Mouse (Mus musculus): ENCODE measurements around the gene Efna5. TPM values are rescaled to one million over a fixed set of nuclear protein-coding genes. Genes with fewer than 3 reads are reported as not detected.

The Efna5 gene
- polyA plus RNA-seq, 1 experiment from 2014 or later = 81.4 TPM

DNA sequence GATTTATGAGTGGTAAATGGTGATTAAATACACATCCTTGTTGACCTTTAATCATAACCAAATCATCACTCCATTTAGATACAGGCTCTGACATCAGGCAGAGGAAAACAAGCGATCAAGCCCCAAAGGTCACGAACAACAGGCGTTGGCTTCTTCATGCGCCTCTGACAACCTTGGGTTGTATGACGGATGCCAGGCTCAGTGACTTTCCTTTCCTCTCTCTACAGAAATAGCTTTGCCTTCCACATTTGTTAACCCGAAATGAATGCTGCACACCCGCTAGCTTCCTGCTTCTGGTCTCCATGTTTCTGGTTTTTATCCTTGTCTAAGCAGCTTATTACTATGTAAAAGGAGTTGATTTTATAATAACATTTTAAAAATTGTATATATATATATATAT lies 244.2 kb downstream of the Efna5 start:
- Histone ChIP-seq H3K36me3 (no peaks in the 10 kb centered on the region), H3K9ac (replicated peaks) (no peak overlapping the region), H3K27me3 (no peaks in the 10 kb centered on the region), H3K4me1 (replicated peaks) (no peaks in the 10 kb centered on the region), H3K9me3 (no peaks in the 10 kb centered on the region), H3K4me2 (replicated peaks) (no peak overlapping the region), H3K27ac (no peak overlapping the region), H3K4me3 (replicated peaks) (no peak overlapping the region)
- no peak for ATAC-seq
- WGBS = 95% methylated on average over 7 of the region's 7 CpGs

DNA sequence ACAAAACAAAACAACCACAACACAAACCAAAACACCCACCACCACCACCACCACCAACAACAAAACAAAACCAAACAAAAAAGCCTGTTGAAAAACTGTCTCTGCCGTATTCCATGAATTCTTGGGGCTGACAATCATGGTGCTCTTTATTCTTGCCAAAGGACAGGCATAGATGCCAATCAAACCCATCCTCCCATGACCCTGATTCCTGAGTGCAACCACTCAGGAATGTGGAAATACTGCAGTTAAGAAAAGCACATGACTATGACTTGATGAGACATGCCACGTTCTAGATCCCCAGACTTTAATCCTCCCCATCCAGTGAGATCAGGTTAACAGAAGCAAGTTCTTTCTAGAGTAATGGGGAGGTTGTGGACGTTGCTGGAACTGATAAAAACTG lies 246.2 kb downstream of the Efna5 start:
- Histone ChIP-seq H3K4me3 (replicated peaks) (no peak overlapping the region), H3K4me2 (replicated peaks) (no peak overlapping the region), H3K27ac (no peak overlapping the region), H3K4me1 (replicated peaks) (no peaks in the 10 kb centered on the region), H3K36me3 (no peaks in the 10 kb centered on the region), H3K27me3 (no peaks in the 10 kb centered on the region), H3K9me3 (no peaks in the 10 kb centered on the region), H3K9ac (replicated peaks) (no peak overlapping the region)
- ATAC-seq = no peak
- 77% methylated on average over 3 of the region's 3 CpGs for WGBS

DNA sequence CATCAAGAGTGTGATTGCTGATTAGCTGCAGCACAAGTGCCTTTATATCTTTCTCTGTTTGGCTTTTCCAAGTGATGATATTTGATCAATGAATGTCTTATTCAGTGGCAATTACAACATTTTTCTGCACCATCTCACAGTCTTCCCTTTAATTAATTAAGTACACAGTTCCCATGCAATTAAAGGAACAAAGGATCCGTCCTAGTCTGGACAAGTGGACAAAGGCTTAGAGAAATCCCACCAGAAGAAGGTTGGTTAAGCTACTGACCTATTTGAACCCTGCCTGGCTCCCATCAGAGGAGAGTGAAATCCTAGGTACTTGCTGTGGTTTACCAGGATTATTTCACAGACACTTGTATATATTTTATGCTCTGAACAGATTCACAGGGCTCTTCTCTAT lies 252.6 kb downstream of the Efna5 start:
- H3K9me3 ChIP-seq = no peaks in the 10 kb centered on the region
- no peak overlapping the region for H3K4me2 ChIP-seq (replicated peaks)
- H3K4me3 ChIP-seq (replicated peaks) = no peak overlapping the region
- H3K36me3 ChIP-seq = no peaks in the 10 kb centered on the region
- 42% methylated on average over 1 of the region's 1 CpGs for WGBS
- ATAC-seq = no peak
- H3K9ac ChIP-seq (replicated peaks) = no peak overlapping the region
- no peaks in the 10 kb centered on the region for H3K27me3 ChIP-seq
- H3K4me1 ChIP-seq (replicated peaks) = peaks cover 23% of the 10 kb centered on the region
- H3K27ac ChIP-seq = no peak overlapping the region

DNA sequence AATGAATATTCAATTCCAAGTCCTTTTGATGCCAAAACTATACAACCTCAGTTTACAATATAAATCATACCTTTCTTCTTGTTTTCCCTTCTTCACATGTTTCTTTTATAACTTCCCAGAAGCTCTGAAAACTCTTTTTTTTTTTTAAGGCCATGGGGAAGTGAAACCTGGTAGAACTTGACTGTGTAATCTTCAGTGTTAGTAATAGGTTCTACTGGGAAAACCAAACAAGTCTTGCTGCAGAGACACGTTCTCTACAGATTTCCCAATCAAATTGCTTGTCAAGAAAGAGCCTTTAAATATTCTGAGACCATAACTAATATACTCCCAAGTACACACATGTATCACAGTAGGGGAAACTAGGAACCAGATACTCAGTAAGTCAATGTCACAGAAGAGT lies 253.6 kb downstream of the Efna5 start:
- no peak for ATAC-seq
- Histone ChIP-seq H3K4me1 (replicated peaks) (peaks cover 23% of the 10 kb centered on the region), H3K9me3 (no peaks in the 10 kb centered on the region), H3K36me3 (no peaks in the 10 kb centered on the region), H3K4me3 (replicated peaks) (no peak overlapping the region), H3K27ac (no peak overlapping the region), H3K9ac (replicated peaks) (no peak overlapping the region), H3K4me2 (replicated peaks) (no peak overlapping the region), H3K27me3 (no peaks in the 10 kb centered on the region)
- 88% methylated on average over 1 of the region's 1 CpGs for WGBS

DNA sequence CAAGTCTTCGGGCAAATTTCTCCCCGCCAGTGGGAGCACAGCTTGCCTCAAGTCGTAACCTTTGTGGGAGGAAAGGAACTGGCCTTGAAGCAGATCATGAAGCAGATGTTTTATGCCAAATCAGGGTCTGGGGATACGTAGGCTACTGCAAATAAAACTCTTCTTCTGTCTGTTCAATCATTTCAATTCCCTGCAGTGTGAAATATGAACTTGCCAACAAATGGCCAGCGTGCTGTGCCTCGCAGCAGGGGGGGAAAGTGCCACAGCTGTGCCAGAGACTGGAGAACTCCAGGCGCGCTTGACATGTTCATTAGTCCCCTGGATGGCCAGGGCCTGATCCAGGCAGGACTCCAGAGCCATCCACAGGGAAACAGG lies 255.5 kb downstream of the Efna5 start:
- Histone ChIP-seq H3K4me3 (replicated peaks) (no peak overlapping the region), H3K9me3 (no peaks in the 10 kb centered on the region), H3K27ac (peak overlapping the region; percentile 41), H3K4me2 (replicated peaks) (no peak overlapping the region), H3K9ac (replicated peaks) (no peak overlapping the region), H3K36me3 (no peaks in the 10 kb centered on the region), H3K4me1 (replicated peaks) (peaks cover 25% of the 10 kb centered on the region), H3K27me3 (no peaks in the 10 kb centered on the region)
- peak; percentile 64; the same call in 1 of the 2 replicates for ATAC-seq
- WGBS = 48% methylated on average over 8 of the region's 8 CpGs

DNA sequence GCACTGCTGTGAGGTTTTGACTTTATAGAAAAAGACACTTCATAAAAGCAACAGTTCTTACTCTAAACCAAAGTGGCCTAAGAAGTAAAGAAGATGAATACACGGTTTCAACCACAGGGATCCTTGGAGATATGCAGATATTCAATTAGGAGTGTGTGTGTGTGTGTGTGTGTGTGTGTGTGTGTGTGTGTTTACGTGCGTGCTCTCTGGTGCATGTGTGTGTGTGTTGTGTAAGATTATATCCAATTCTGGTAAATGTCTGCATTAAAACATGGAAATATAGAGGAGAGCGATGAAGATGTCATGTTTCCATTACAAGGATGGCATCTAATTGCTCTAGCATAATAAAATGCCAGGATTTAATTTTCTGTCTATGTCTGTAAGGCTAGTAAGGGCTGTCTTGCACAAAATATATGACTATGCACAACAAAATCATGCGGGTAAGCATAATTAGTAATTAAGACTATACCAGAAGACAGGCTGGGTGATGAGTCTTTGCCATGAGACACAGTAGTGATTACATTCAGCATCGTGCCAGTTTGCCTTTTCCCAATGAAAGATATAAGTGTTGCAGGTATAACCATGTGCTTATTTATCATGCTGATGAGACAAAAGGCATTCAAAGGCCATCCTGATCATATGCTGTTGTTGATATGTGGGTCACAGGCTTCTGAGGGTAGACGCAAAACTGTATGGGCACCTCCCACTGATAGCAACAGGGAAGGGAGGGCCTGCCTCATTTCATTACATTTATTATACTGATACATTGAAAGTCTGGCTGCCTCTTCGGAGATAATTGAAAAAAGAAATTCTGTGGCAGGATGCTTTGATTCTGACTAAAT lies 256.1 kb downstream of the Efna5 start:
- Histone ChIP-seq H3K9me3 (no peaks in the 10 kb centered on the region), H3K9ac (replicated peaks) (no peak overlapping the region), H3K4me1 (replicated peaks) (peaks cover 25% of the 10 kb centered on the region), H3K4me3 (replicated peaks) (no peak overlapping the region), H3K27ac (peak overlapping the region; percentile 41), H3K36me3 (no peaks in the 10 kb centered on the region), H3K27me3 (no peaks in the 10 kb centered on the region), H3K4me2 (replicated peaks) (no peak overlapping the region)
- peak; percentile 55; the same call in 1 of the 2 replicates for ATAC-seq
- 64% methylated on average over 8 of the region's 8 CpGs for WGBS

DNA sequence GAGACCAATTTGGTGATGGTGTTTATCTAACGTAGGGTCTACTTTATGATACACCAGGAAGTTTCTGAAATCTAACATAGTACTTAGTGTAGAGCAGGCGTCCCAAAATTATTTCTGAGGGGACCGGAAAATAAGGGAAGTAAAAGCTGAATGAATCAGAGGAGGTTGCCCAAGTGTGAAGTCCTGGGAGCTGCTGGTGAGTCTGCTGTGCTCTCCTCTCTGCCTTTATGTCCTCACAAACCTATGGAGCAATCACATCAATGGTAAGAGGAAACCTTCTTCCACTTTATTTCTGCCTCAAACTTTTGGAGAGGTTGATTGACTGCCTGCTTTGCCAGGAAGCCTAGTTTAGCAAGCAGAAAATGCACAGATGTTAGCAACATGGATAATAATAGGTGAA lies 257.9 kb downstream of the Efna5 start:
- ATAC-seq = no peak
- Histone ChIP-seq H3K36me3 (no peaks in the 10 kb centered on the region), H3K4me1 (replicated peaks) (peaks cover 25% of the 10 kb centered on the region), H3K27me3 (no peaks in the 10 kb centered on the region), H3K9ac (replicated peaks) (no peak overlapping the region), H3K4me3 (replicated peaks) (no peak overlapping the region), H3K4me2 (replicated peaks) (no peak overlapping the region), H3K9me3 (no peaks in the 10 kb centered on the region), H3K27ac (no peak overlapping the region)
- 90% methylated on average over 3 of the region's 3 CpGs for WGBS

DNA sequence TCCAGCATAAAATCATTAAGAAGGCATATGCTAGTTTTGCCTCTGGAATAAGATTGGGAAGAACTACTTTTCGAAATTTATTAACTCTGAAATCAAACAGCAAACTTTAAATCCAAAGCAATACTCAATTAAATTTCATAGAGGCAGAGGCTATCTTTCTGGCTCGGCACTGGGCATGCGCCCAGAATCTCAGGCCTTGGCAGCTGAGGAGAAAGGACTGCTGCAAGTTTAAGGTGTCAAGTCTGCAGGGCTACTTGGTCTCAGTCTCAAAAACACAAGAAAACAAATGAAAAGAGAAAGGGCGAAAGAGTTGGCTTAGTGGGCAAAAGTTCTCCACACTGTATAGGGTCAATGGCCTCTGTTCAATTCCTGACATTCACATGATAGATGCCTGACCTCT lies 258.6 kb downstream of the Efna5 start:
- Histone ChIP-seq H3K27me3 (no peaks in the 10 kb centered on the region), H3K9me3 (no peaks in the 10 kb centered on the region), H3K36me3 (no peaks in the 10 kb centered on the region), H3K4me2 (replicated peaks) (no peak overlapping the region), H3K27ac (no peak overlapping the region), H3K4me3 (replicated peaks) (no peak overlapping the region), H3K4me1 (replicated peaks) (peaks cover 25% of the 10 kb centered on the region), H3K9ac (replicated peaks) (no peak overlapping the region)
- no peak for ATAC-seq
- 90% methylated on average over 4 of the region's 4 CpGs for WGBS

DNA sequence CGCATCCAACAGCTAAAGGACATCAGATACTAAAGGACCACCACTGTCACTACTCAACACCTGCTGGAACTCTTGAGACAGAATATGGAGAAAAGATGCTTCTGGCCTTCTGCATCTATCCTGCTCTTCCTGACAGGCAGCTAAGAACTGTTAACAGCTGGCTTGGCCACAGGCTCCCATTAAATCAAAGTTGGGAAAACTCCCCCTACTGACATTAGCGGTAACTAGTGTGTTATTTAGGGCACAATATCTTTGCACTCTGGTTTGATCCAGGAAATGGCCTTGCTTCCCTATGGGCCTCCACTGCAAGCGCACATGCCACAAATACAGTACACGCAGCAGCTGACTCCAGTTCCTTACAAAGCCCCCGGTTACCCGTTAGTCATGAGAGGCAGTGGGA lies 266.0 kb downstream of the Efna5 start:
- H3K9ac ChIP-seq (replicated peaks) = no peak overlapping the region
- ATAC-seq = no peak
- no peak overlapping the region for H3K4me3 ChIP-seq (replicated peaks)

DNA sequence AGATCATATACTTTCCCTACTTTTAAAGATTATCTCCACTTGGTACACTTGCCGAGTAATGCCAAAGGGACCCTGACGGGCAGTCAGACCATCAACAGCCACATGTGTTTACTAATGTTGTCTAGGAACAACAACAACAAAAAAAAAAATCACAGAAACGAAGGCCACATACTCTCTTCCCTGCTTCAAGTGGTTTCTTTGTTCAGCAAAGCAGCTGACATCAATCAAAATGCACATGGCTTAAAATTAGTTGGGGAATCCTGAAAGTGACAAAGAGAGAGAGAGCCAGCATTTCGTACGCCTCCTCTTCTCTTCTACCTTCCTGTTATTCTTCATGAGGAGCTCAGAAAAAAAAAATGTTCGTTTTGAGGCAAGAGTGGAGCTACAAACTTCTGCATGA lies 266.4 kb downstream of the Efna5 start:
- Histone ChIP-seq H3K27ac (no peak overlapping the region), H3K4me2 (replicated peaks) (0 out of 2 replicates have a peak overlapping the region, but pooled peaks have one; percentile 10), H3K27me3 (no peaks in the 10 kb centered on the region), H3K9me3 (no peaks in the 10 kb centered on the region), H3K36me3 (no peaks in the 10 kb centered on the region), H3K9ac (replicated peaks) (no peak overlapping the region), H3K4me1 (replicated peaks) (peaks cover 29% of the 10 kb centered on the region), H3K4me3 (replicated peaks) (no peak overlapping the region)
- no peak for ATAC-seq
- WGBS = 44% methylated on average over 6 of the region's 6 CpGs

More for the DNA sequence above, 266.0 kb downstream of the Efna5 start:
- H3K27me3 ChIP-seq = no peaks in the 10 kb centered on the region
- 77% methylated on average over 6 of the region's 6 CpGs for WGBS
- no peaks in the 10 kb centered on the region for H3K36me3 ChIP-seq
- H3K9me3 ChIP-seq = no peaks in the 10 kb centered on the region
- H3K4me2 ChIP-seq (replicated peaks) = no peak overlapping the region
- no peak overlapping the region for H3K27ac ChIP-seq
- peaks cover 29% of the 10 kb centered on the region for H3K4me1 ChIP-seq (replicated peaks)

DNA sequence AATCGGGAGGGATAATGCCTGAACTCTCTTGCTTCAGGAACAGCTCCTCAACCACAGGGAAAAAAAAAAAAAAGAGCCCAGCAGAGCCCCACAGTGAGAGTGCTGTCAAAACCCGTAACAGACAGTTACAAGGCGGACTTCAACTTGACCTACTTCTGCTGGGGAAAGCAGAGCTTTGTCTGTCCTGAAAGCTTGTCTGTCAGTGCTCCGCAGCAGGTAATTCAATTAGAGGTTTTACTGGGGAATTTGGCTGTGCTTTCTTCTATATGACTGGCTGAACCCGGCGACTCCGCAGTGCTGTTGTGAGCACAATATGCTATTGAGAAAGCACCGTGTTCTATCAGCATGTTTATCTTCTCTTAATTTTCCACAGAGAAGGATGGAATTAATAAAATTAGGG lies 266.9 kb downstream of the Efna5 start:
- Histone ChIP-seq H3K27ac (no peak overlapping the region), H3K4me1 (replicated peaks) (peaks cover 33% of the 10 kb centered on the region), H3K4me3 (replicated peaks) (no peak overlapping the region), H3K36me3 (no peaks in the 10 kb centered on the region), H3K9ac (replicated peaks) (peak overlapping the region; percentile 19; the same call in 1 of the 2 replicates), H3K27me3 (no peaks in the 10 kb centered on the region), H3K4me2 (replicated peaks) (0 out of 2 replicates have a peak overlapping the region, but pooled peaks have one; percentile 10), H3K9me3 (no peaks in the 10 kb centered on the region)
- ATAC-seq = no peak
- 17% methylated on average over 8 of the region's 8 CpGs for WGBS

DNA sequence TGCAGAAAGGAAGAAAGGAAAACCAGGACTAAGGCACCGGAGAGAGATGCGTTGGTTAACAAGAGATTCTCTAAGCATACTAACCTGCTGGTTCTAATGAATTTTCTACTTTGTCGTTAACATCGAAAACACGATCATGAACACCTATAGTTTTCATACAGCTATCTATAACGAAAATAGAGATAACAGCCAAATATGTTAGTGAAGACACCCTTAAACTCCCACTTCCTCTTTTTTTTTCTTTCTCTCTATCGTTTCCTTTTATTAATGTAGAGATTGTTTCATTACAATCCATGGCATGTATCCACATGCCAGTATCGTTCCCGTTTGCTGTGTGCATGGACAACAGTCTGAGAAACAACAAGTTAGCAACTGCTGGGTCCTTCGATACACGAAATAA lies 267.9 kb downstream of the Efna5 start:
- Histone ChIP-seq H3K9ac (replicated peaks) (no peak overlapping the region), H3K36me3 (no peaks in the 10 kb centered on the region), H3K4me3 (replicated peaks) (no peak overlapping the region), H3K27me3 (no peaks in the 10 kb centered on the region), H3K4me2 (replicated peaks) (no peak overlapping the region), H3K4me1 (replicated peaks) (peaks cover 43% of the 10 kb centered on the region), H3K9me3 (no peaks in the 10 kb centered on the region), H3K27ac (no peak overlapping the region)
- 93% methylated on average over 11 of the region's 11 CpGs for WGBS
- ATAC-seq = no peak

DNA sequence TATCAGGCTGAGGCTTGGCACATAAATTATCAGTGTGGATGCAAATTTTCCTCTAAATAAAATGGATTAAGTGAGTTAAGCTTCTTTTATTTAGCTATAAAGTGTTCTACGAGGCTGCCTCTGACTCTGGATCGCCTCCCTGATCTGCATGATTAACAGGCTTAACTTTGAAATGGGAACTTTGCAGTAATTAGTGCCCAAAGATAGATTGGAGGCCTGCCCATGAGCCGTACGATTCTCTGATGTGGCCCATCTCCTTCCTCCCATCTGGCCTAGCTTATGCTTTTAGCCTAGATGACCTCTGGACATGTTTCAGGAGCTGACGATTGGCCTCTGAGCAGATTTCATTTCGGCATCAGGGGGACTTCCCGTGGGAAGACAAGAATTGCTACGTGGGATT lies 273.0 kb downstream of the Efna5 start:
- Histone ChIP-seq H3K4me1 (replicated peaks) (peaks cover 31% of the 10 kb centered on the region), H3K9ac (replicated peaks) (no peak overlapping the region), H3K4me2 (replicated peaks) (no peak overlapping the region), H3K27ac (0 out of 2 replicates have a peak overlapping the region, but pooled peaks have one; percentile 9), H3K4me3 (replicated peaks) (no peak overlapping the region), H3K36me3 (peaks cover 5% of the 10 kb centered on the region; the same call in 1 of the 2 replicates), H3K9me3 (no peaks in the 10 kb centered on the region), H3K27me3 (no peaks in the 10 kb centered on the region)
- 15% methylated on average over 8 of the region's 8 CpGs for WGBS
- peak; percentile 57 for ATAC-seq

All from midbrain, embryonic 13.5 days (tissue).